Mouse (Mus musculus): ENCODE data around the gene Gm30083.

DNA sequence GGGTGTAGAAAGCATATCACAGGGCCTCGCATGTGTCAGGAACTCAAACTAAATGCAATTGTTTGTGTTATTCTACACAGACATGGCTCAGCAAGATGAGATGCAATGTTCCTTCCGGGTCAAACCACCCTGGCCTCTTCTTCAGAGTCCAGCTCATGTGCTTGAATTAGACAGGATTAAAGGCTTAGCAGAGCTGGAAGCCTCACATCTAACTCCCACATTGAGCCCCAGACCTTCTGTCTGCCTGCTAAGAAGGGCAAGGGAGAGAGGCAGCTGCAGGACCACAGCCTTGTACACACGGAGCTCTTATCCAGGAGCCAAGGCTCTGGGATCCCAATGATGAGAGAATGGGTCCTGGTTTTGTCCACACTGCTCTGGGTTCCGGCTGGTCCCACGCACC, 61.2 kb downstream of the Gm30083 start, which contains the start of gene Rbp3:
- TF ChIP-seq MYOG (IDR thresholded peaks at IDR 0.05; ENCODE audit: control insufficient read depth in 1 of 3, insufficient read depth in 1 of 3, insufficient read length in 2 of 3, low read depth in 2 of 3) (no peak), POLR2A (IDR thresholded peaks at IDR 0.05; ENCODE audit: insufficient read length, low read depth) (no peak), TCF12 (IDR thresholded peaks at IDR 0.05; ENCODE audit: insufficient read depth, poor library complexity, severe bottlenecking) (no peak), MYOD1 (IDR thresholded peaks at IDR 0.05; ENCODE audit: control insufficient read depth in 1 of 3, insufficient read length in 2 of 3, low read depth in 2 of 3) (no peak), REST (IDR thresholded peaks at IDR 0.05; ENCODE audit: insufficient read depth, insufficient read length) (no peak), CEBPB (IDR thresholded peaks at IDR 0.05; ENCODE audit: insufficient read depth, poor library complexity, severe bottlenecking) (no peak), POLR2AphosphoS2 (IDR thresholded peaks at IDR 0.05; ENCODE audit: insufficient read length, low read depth) (no peak), E2F4 (IDR thresholded peaks at IDR 0.05; ENCODE audit: insufficient read depth) (no peak), MAX (IDR thresholded peaks at IDR 0.05; ENCODE audit: low read depth) (no peak)

Measured in myocyte (in vitro differentiated cells).